Mouse (Mus musculus): ENCODE measurements at regions not wholly inside any gene's neighbourhood (a gene's known extent, or its start where the extent isn't known, plus 50 kb on each side); places are given as distances from the start of the nearest gene placed in this dataset.

DNA sequence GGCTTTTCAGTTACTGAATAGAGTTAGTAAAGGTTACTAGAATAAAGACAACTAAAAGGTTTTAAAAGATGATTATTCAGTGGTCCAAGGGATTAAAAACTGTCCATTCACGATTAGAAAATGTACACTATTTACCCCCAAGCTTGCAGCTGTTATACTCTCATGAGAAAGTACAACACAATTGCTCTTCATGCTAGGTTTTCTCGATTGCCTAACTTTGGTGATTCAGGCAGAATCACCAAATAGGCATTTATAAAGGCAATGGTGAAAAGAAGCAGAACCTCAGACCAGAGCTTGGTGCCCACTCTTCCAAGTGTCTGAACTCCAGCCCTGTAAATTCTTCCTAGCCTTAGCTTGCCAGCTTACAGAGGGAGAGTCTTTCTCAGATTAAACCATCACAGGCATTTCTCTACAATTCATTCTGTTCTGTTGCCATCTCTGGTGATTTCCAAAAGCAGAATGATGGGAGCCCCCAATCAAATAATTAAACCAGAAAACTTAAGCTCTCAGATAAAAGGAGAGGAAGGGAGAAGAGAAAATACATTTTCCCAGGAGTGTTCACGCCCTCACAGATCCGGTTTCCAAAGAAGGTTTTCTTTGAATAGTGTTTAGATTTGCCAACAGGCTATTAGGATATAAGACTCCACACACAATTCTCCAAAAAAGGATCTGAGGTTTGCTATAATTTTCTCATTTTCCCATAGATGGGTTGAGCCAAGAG lies 657.0 kb downstream of the Slc22a22 start:
- DNase-seq, result no peak

DNA sequence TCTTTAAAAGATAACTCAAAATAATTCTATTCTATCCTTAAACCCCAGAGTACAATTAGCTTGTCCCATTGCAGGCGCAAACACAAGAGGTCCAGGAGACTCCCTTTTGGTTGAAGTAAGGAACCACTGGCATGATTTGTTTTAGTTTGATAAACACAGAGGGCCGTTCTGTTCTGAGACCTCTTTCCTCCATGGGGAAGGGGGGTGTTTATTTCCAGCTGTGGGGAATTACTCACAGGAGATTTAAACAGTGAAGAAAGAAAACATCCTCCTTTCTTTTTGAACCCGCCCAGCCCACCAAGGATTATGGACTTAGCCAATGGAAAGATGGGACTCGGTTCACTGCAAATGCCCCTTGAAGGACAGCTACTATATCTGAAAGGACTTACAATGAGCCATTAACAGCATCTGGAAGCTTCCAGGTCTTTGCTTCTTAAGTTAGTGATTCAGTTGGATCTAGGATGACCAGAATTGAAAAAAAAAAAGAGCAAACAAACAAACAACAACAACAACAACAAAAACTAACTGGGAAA lies 659.2 kb downstream of the Slc22a22 start:
- DNase-seq, result no peak

DNA sequence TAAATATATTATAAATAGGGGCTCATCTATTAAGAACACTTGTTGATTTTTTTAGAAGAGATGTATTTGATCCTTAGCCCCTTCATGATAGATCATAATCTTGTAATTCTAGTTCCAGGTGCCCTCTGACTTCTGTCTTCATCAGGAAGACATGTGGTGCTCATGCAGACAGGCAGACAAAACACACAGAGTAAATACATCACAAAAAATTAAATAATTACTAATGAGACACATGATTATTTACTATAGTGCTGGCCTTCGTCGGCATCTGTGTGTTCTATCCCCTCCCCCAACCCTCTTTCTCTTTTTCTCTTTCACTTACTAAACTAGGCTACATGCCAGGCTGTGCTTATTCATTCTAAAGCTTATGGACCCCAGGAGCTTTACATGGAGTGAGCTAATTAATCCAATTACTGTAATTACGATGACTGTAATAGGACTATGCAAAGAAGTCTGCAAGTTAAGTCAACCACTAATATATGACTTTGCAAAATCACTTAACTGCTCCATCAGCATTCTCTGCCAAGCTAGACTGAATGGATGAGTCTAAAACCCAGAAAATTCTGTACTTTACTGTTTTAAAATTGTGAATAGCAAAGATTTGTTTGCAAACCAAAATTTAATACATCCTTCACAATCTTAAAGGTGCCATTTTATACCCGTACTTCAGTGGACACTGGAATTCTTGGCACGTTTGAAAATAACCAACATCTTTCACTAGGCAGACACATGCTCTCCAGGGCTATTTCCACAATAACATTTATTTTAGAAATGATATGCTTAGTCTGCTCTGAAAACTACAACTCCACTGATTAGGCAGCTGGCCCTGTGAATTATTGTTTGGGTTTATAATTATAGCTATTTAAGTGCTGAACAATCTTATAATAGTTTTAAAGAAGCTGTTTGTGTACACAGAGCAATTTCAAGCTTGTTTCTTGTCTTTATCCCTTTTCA lies 659.9 kb downstream of the Slc22a22 start:
- DNase-seq, result no peak

DNA sequence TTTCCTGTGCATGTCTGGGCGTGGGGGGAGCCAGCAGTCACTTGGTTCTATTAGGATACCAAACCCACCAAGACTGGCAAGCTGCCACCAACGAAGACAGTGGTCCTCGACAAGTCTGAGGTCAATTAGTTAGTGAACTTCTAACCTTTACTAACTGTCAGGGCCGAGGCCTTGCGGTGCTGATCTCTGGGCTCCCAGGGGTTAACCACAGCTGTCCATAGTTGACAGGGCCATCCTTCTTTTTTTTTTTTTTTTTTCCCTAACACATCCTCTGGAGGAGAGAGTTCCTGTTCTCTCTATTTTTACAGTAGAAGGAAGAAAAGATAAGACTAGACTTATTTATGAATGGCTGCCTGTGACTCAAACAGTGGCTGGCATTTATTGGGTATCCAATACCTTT lies 663.5 kb downstream of the Slc22a22 start:
- peak; percentile 7 to 20 for DNase-seq

DNA sequence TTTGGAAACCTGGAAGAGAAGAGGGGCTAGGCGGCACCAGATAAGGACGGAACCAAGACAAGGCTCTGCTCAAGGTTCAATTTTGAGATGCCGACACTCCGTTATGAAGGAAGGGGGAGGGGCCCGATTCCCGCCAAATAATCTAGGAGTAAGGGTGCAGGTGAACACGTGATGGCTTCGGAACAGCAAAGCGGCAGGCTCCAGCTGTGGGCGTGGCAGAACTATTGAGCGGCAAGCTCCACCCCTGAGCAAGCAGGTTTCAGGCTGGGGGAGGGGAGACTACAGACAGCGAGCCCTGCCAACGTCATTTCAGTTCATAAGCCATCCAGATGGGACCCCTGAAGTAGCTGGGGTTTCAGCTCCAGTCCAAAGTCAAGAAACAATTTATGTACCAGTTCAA lies 667.3 kb downstream of the Slc22a22 start:
- DNase-seq, result peak in 1 of 2 experiments; percentile 22

DNA sequence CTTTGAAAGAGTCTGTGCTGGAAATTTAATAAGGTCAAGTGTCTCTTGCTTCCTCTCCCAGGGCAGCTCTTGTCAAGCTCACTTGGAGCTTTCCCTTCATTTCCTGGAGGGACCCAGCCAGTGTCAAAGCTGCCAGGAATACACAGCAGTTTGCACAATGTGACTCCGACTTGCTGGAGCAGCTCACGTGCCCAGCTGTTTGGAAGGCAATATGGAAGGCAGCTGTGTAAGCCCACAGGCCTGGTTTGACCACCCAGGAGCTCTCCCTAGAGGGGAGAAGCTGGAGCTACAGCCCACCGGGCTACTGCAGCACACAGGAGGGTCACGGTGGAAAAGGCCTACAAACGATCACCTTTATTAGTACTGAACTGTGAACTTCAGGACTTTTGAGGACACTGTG lies 669.8 kb downstream of the Slc22a22 start:
- peak; percentile 2 to 10 for DNase-seq

DNA sequence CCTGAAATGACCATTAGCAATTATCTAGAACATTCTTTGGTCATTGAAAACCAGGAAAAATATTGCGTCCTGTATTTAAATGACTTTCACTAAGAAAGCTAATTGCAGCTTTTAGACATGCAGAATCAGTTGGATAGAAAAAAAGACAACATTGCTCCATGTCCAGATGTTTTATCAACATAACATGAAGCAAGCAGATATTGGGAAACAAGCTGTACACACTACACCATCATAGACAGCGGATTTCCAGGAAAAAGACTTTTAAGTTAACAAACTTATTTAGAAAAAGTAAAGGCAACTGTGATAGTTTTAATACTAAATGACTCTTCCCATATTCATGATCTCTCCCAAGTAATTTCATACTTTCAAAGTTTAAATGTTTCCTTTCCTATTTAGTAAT lies 675.5 kb downstream of the Slc22a22 start:
- no peak for DNase-seq

DNA sequence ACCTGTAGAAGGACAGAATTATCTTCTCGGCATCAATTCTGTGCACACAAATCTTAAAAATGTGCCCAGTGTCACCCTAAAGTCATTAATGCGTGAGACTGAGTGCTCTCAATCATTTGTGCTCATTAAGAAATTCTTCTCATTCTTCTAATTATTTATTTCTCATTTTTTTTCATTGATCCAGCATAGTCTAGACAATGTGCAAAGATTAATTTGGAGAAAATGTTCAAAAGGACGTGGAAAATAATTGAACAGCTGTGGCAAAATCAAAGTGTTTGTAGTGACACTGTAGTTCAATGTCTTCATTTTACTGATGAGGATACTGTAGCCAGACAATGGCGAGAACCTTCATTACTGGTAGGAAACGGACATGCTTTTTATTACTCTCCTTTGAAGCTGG lies 702.0 kb downstream of the Slc22a22 start:
- DNase-seq, result no peak

DNA sequence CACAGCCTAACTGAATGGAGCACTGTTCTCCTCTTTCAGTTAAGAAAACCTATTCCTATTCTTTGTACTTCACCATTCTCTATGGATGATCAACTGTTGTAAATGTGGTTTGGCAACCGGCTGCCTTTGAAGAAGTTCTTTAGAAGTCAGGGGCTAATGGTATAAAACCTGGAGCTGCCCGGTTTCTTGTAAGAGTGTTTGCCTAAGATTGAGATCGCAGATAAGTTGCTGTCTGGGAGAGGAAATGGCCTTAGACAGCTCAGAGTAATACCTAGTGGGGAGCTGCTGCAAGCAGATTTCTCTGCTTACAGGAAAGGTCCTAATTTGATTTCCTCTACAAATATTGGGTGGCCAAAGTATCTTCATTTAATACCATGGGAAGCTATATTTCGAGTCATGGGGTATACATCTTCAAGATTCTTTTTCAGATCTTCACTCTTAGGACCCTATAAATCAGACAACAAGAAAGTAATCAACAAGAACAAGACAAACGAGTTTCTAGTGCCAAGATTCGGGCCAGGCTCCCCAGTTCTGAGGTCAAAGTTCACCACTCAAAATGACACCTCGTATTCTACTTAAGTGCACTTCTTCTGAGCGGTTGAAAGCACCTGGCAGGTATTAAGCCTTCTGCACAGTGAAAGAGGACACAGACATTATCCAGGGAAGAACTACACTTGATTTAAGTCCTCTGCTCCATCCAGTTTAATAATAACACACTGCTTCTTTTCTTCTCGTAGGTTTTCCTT lies 702.6 kb downstream of the Slc22a22 start:
- DNase-seq, result no peak

DNA sequence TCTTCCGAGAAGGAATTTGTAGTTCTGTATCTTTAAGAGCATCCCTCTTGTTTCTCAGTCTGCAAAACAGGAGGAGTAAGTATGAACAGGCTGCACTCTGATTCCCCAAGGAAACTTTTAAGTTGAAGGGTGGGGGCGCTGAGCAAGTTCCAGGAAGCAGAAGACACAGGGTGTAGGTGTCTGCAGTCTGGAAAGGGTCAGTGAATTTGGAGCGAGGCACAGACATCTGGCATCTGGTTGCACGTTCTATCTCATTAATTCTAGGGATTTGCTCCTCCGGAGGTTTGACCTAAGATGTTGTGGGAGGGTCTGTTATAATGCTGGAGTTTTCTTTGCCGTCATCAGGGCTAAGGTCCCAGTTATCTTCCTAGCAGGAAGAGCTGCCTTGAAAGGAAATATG lies 711.1 kb downstream of the Slc22a22 start:
- DNase-seq, result peak in 1 of 2 experiments; percentile 7

DNA sequence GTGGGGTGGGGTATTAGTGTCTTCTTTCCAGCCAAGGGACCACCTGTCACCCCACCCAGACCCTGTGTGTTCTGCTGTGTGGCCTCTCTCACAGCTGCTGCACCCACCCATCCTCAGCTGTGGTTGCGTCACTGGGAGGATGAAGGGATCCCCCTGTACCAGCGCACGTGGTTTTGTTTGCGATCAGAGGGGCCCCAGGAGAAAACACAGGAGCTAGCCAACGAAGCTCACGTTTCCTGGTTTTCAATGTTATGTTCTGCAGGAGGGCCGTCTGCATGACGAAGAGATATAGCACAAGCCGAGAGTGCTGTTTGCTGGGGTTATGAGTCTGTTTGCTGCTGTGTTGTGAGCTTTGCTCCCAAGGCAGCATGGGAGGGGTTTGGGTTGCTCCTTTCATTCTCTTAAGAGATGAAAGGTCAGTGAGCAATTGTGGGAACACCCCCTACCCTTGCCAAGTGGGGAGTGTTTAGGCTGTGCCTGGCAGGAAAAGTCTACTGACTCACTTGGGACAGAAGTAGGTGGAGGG lies 712.4 kb downstream of the Slc22a22 start:
- DNase-seq, result peak; percentile 4 to 12

DNA sequence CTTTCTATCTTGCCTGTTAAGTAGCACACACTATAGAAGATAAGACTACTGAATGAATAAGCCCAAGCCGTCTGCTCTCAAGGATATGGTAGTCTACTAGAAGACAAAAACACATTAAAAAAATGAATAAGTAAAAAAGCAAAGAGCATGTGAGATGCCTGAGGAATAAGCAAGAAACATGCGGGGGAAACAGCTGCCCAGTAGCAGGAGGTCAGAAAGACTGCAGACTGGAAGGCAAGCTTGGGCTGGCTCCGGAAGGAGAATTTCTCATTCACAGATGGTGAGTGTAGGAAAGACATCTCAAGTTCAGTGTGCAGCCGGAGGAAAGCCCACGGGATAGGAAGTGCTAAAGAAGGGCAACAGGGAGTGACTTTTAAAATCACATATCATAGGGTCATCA lies 713.4 kb downstream of the Slc22a22 start:
- DNase-seq, result no peak

DNA sequence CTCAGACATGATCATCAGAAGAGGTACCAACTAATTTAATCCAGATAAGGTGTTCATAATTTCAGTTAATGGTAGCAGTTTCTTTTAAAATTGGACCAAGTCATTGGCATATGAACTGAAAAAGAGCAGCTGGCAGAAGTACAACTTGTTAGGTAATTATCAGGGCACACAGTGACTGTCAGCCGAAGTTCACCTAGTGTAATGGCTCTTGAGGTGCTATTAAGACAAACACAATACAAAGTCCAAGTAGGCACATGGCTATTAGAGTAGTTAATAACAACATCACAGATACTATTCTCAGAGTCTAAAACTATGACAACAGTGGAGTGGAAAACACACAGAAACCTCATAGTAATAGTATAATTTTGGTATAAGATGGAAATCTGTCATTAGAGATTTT lies 730.7 kb downstream of the Slc22a22 start:
- DNase-seq, result no peak

DNA sequence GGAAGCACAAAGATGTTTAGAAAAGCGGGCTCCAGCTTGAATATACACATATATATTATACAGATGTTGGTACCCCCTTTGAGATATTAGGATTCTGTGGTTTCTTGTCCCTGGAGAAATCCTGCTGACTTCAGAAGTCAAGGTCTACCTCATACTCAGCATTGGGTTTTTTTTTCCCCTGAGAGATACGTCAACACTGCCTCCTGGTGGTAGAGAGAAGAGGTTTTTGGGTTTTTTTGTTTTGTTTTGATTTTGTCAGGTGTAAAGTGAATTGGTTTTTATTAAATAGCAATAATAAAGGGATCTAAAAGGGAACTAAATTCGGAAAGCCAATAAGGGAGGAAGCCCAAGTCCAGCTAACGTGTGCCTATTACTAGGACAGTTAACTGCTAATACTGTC lies 732.5 kb downstream of the Slc22a22 start:
- peak in 1 of 2 experiments; percentile 3 for DNase-seq

Measured in kidney, postnatal 4 days (tissue).